13 mouse cellular contexts compared by ENCODE assay signal in genomic region chr4:125119070-125119469, GRCm38 (mm10). TPM values are rescaled to one million over a fixed set of nuclear protein-coding genes. Genes with fewer than 3 reads are reported as not detected.
DNase-seq lines count a peak whose midpoint lies in the region; ATAC-seq and TF ChIP-seq lines count a peak whose summit lies in the region.
"Had no signal": no experiment of that assay in that cellular context is flagged by ENCODE, and none has a peak within 500 bp of the region (broad histone marks: within the 10 kb centered on the region; RNA-seq: fewer than 3 reads in every experiment).

No protein-coding gene starts in this region.

- no peak overlapping the region for H3K9ac ChIP-seq in midbrain, embryonic 15.5 days
- H3K9ac ChIP-seq: hindbrain, embryonic 15.5 days; limb, embryonic 13.5 days; midbrain, embryonic 12.5 days had no signal

- H3K4me3 ChIP-seq in gastrocnemius, adult 2 months, result no peak overlapping the region
- H3K4me3 ChIP-seq in midbrain, embryonic 10.5 days, result no peak overlapping the region
- no peak overlapping the region for H3K4me3 ChIP-seq in midbrain, embryonic 15.5 days
- H3K4me3 ChIP-seq: hindbrain, embryonic 15.5 days; limb, embryonic 13.5 days; midbrain, embryonic 12.5 days had no signal

- peaks cover 44% of the 10 kb centered on the region for H3K4me1 ChIP-seq in midbrain, embryonic 10.5 days
- H3K4me1 ChIP-seq in midbrain, embryonic 15.5 days, result peaks cover 12% of the 10 kb centered on the region

- no peak for TF ChIP-seq CTCF in gastrocnemius, adult 2 months (IDR thresholded peaks at IDR 0.05)

- H3K36me3 ChIP-seq in midbrain, embryonic 10.5 days, result peaks cover 5% of the 10 kb centered on the region; the same call in 1 of the 2 replicates
- no peaks in the 10 kb centered on the region for H3K36me3 ChIP-seq in midbrain, embryonic 15.5 days (replicated peaks)
- H3K36me3 ChIP-seq: hindbrain, embryonic 15.5 days; midbrain, embryonic 12.5 days had no signal

- no peaks in the 10 kb centered on the region for H3K9me3 ChIP-seq in midbrain, embryonic 10.5 days (replicated peaks)
- H3K9me3 ChIP-seq in midbrain, embryonic 15.5 days, result no peaks in the 10 kb centered on the region
- H3K9me3 ChIP-seq: G1E; hindbrain, embryonic 15.5 days; limb, embryonic 13.5 days; midbrain, embryonic 12.5 days had no signal

- ATAC-seq in midbrain, embryonic 15.5 days (replicated peaks), result no peak
- ATAC-seq in cerebellum, adult (ENCODE audit: insufficient number of reproducible peaks, low FRiP score, low TSS enrichment), result no peak

- no peak overlapping the region for H3K27ac ChIP-seq in gastrocnemius, adult 2 months
- H3K27ac ChIP-seq in midbrain, embryonic 10.5 days (replicated peaks), result no peak overlapping the region
- no peak overlapping the region for H3K27ac ChIP-seq in midbrain, embryonic 15.5 days
- H3K27ac ChIP-seq: hindbrain, embryonic 15.5 days; limb, embryonic 13.5 days; midbrain, embryonic 12.5 days had no signal

- peak; percentile 18 for DNase-seq in gastrocnemius, adult 2 months
- no peak for DNase-seq in gastrocnemius, postnatal 14 days
- DNase-seq in midbrain, embryonic 10.5 days (ENCODE audit: low spot score), result peak; percentile 45
- DNase-seq in embryo, embryonic 9.5 days (ENCODE audit: extremely low spot score), result peak; percentile 60
- DNase-seq in thymus, postnatal 0 days (ENCODE audit: low spot score), result peak; percentile 50
- no peak for DNase-seq in urinary bladder, postnatal 25 days (ENCODE audit: low spot score)

- 24% methylated on average over 10 of the region's 10 CpGs for WGBS in midbrain, embryonic 10.5 days
- WGBS in midbrain, embryonic 15.5 days, result 31% methylated on average over 10 of the region's 10 CpGs

- H3K27me3 ChIP-seq in midbrain, embryonic 10.5 days (ENCODE audit: low read depth, poor library complexity, severe bottlenecking), result 0 out of 2 replicates have a peak, but pooled peaks cover 15% of the 10 kb centered on the region
- H3K27me3 ChIP-seq in midbrain, embryonic 15.5 days (replicated peaks), result no peaks in the 10 kb centered on the region
- H3K27me3 ChIP-seq: hindbrain, embryonic 15.5 days had no signal

- intact Hi-C loops in gastrocnemius, adult 2 months (cut with DNase I), result no loop called here
- intact Hi-C loops in gastrocnemius, postnatal 14 days (cut with DNase I; ENCODE audit: low total_unique reads), result no loop called here

- no peak overlapping the region for H3K4me2 ChIP-seq in midbrain, embryonic 15.5 days
- H3K4me2 ChIP-seq: hindbrain, embryonic 15.5 days; limb, embryonic 13.5 days; midbrain, embryonic 12.5 days had no signal

RNA-seq across cellular contexts. Expression of gene Zc3h12a, which starts 8.6 kb away (rescaled TPM):
- 1 to 10 TPM; 2.6 TPM for total RNA-seq in gastrocnemius, adult 2 months (2021)
- 1 to 10 TPM; 1.5 to 2.5 TPM for total RNA-seq in gastrocnemius, postnatal 14 days (2021)
- 0.30 and 0.46 TPM in 2 replicates for polyA plus RNA-seq in midbrain, embryonic 10.5 days (2016; fragmentation: Nextera tagmentation; extraction: Ambion mirVana)
- 0.15 TPM in 2 replicates for polyA plus RNA-seq in midbrain, embryonic 15.5 days (2015; fragmentation: Nextera tagmentation; extraction: Ambion mirVana)
- 3.0 and 3.5 TPM in 2 replicates for polyA plus RNA-seq in thymus, postnatal 0 days (2015; fragmentation: Nextera tagmentation; extraction: Ambion mirVana)

RNA-seq across cellular contexts. Expression of gene Meaf6, which starts 34.1 kb away (rescaled TPM):
- total RNA-seq in gastrocnemius, adult 2 months (2021), result 10 to 100 TPM; 12.0 to 13.5 TPM
- 10 to 100 TPM in 1 of 2 experiments, 1 to 10 TPM in 1; 8.4 to 10.1 TPM for total RNA-seq in gastrocnemius, postnatal 14 days (2021)
- 86.3 and 88.2 TPM in 2 replicates for polyA plus RNA-seq in midbrain, embryonic 10.5 days (2016; fragmentation: Nextera tagmentation; extraction: Ambion mirVana)
- polyA plus RNA-seq in midbrain, embryonic 15.5 days (2015; fragmentation: Nextera tagmentation; extraction: Ambion mirVana), result 152 and 168 TPM in 2 replicates
- polyA plus RNA-seq in thymus, postnatal 0 days (2015; fragmentation: Nextera tagmentation; extraction: Ambion mirVana), result 48.4 and 57.8 TPM in 2 replicates

RNA-seq across cellular contexts. Expression of gene Snip1, which starts 52.6 kb away (rescaled TPM):
- 1 to 10 TPM; 4.5 to 6.1 TPM for total RNA-seq in gastrocnemius, adult 2 months (2021)
- 1 to 10 TPM; 5.6 to 5.8 TPM for total RNA-seq in gastrocnemius, postnatal 14 days (2021)
- 31.4 and 32.3 TPM in 2 replicates for polyA plus RNA-seq in midbrain, embryonic 10.5 days (2016; fragmentation: Nextera tagmentation; extraction: Ambion mirVana)
- 27.3 and 28.1 TPM in 2 replicates for polyA plus RNA-seq in midbrain, embryonic 15.5 days (2015; fragmentation: Nextera tagmentation; extraction: Ambion mirVana)
- polyA plus RNA-seq in thymus, postnatal 0 days (2015; fragmentation: Nextera tagmentation; extraction: Ambion mirVana), result 37.3 and 38.2 TPM in 2 replicates

RNA-seq across cellular contexts. Expression of gene Dnali1, which starts 53.6 kb away (rescaled TPM):
- total RNA-seq in gastrocnemius, adult 2 months (2021), result not detected
- total RNA-seq in gastrocnemius, postnatal 14 days (2021), result not detected
- 0.32 and 0.56 TPM in 2 replicates for polyA plus RNA-seq in midbrain, embryonic 10.5 days (2016; fragmentation: Nextera tagmentation; extraction: Ambion mirVana)
- polyA plus RNA-seq in midbrain, embryonic 15.5 days (2015; fragmentation: Nextera tagmentation; extraction: Ambion mirVana), result 1.3 and 1.5 TPM in 2 replicates
- polyA plus RNA-seq in thymus, postnatal 0 days (2015; fragmentation: Nextera tagmentation; extraction: Ambion mirVana), result 0.22 and 0.30 TPM in 2 replicates
- total RNA-seq: gastrocnemius, postnatal 4 days had no signal
- polyA plus RNA-seq: limb, embryonic 13.5 days had no signal

Comparison
In these comparisons a context has a peak if more than half of its experiments do, and no peak if none do; other contexts are left out.
1. DNase-seq: peak in gastrocnemius, adult 2 months (single experiment), midbrain, embryonic 10.5 days (single experiment), embryo, embryonic 9.5 days (single experiment) and thymus, postnatal 0 days (single experiment); none in gastrocnemius, postnatal 14 days (single experiment) and urinary bladder, postnatal 25 days (single experiment).